Mouse (Mus musculus) Muller cell, postnatal 12 days (primary cell): ENCODE measurements around the gene Npas2.

ENCODE experiments used
- DNase-seq: peaks from one replicate; pipeline ENCODE4 v3.0.0-alpha.2; 2015; ENCODE audit errors: inconsistent ontology term

The Npas2 gene

GRCm38 (mm10) chr1:39217584-39217983 is 24.1 kb downstream of the Npas2 start:
- no peak for DNase-seq

DNA sequence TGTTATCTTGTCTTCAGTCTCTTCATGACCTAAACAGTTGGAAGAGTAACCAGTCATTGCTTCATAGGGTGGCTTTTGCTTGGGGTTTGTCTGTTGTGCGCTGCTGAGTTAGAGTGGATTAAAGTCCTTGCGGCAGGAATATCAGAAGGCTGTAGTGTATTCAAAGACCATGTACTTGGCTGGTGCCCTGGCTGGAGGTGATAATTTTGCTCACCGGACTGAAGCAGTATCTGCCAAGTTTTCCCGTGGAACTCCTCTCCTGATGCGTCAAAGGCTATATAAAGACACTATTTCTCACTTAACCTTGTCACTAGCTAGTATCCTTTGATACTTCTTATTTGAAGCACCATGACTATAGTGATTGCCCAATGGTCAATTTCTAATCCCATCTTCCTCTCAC is 34.9 kb downstream of the Npas2 start:
- DNase-seq = no peak

GRCm38 (mm10) chr1:39230021-39230420 is 36.5 kb downstream of the Npas2 start:
- DNase-seq = no peak

DNA sequence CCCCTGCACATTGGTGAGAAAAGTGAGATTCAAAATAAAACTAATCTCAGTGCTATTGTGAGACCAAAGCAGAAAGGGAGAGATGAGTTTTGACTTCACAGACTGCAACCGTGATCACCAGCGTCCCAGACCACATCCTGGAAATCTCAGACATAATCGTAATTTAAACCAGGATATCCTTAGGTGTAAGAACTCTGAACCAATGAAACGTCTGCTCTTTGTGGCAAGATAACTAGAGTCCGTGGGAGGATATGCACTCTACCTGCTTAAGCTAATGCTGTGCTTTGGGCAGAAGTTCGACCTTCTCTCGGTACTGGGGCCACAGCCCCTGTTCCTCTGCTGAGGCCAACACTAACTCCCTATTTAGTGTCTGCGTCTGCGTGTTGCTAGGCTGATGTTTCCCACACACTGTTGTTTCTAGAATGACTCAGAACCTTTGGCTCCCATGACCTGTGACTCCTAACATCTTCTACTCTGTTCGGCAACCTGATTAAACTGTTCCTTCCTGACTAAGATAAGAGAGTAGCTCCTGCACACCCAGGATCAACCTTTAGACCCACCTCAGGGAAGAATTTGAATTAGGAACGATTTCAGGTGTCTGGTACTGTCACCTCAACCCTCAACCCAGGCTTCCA is 41.4 kb downstream of the Npas2 start:
- DNase-seq = no peak

DNA sequence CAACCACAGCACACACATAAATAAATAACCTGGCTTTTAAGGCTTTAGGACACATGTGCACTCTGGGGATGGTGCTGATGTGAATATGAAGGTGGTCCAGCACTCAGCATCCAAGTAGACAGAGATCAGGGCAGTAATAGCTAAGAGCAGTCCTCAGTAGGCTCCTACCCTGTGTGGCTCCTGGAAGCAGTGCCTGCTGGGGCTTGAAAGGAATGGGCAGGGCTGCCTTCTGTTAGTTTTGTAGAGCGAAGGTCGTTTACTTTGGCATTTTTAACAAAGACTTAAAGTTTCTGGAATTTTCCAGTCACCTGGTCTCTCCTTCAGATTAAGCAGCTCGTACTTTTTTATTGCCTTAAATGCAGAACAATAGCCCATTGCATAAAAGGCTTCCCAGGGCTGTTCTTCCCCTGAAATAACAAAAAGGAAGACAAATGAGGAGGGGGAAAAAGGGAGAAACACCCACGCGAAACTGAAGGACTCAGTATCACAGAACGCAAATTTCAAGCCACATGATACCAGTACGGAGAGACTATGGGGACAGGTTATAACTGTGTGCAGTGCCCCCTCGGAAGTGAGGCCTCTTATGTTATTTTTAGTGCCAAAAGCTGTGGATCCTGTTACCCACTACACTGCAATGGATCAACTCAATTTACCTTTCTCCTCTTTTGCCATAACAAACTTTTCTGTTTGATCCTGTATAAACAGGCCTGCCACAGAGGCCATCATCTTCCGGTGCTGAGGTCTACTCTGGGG is 44.1 kb downstream of the Npas2 start:
- no peak for DNase-seq

DNA sequence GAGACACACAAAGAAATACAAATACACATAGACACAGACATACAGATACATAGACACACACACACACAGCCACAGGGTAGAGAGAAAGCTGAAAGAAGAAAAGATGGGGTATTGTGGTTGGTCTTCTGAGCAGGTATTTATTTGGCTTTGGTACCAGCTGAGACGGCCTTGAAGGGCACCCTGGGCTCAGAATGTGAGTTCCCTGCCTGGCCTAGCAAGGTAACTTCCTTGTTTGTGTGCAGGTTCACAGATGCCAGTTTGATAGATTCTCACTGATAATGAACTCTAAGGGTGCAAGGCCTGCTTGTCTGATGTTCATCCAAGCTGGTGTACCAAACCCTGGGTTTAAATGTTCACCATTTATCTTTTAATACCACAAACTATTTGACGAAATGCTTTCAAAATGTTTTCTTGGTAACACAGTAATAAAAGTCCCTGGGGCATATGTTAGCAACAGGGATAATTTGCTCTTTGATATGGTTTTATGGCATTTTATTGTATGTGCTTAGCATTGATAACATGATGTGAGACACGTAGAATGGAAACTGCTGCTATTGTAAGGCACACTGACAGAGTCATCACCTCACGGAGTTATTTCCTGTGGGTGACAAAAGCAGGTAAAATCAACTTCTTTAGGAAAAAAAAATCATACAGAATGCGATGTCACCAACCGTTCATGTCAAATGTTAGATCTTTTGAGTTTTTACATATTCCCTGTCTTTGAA is 47.5 kb downstream of the Npas2 start:
- DNase-seq = no peak

DNA sequence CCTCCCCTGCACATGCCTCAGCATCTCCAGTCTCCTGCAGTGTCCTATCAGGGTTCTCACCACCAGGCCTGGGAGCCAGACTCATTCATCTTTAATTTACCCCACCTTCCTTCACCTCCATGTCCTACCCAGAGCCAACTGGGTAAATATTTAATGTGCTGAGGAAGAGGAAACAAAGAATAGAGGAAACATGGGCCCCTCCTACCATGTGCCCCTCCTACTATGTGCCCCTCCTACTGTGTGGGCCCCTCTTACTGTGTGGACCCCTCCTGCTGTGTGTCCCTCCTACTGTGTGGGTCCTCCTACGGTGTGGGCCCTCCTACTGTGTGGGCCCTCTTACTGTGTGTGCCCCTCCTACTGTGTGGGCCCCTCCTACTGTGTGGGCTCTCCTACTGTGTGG is 51.2 kb downstream of the Npas2 start:
- no peak for DNase-seq

- peak; percentile 73 for DNase-seq
These were observed 58.1 kb downstream of the Npas2 start for GRCm38 (mm10) chr1:39251679-39252078.

- DNase-seq = no peak
These were observed 60.2 kb downstream of the Npas2 start for GRCm38 (mm10) chr1:39253771-39254170.

DNA sequence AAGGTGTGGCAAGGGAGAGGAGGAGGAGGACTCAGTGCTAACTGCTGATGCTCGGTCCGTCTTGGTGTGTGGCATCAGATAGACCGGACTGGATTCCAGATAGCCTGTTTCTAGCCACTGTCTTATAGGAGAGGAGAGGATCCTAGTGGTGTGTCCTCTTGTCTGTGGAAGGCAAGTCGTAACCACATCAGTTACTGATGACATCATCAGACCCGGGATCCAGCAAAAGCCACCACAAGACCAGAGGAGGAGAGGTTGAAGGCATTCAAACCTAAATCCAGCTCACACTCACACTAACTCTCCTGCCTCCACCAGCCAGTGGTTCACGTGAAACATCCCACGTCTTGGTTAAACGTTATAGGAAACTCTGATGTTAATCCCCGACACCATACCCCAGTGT is 62.5 kb downstream of the Npas2 start:
- no peak for DNase-seq

- DNase-seq = peak; percentile 91
These were observed 63.2 kb downstream of the Npas2 start for GRCm38 (mm10) chr1:39256513-39257330.

DNA sequence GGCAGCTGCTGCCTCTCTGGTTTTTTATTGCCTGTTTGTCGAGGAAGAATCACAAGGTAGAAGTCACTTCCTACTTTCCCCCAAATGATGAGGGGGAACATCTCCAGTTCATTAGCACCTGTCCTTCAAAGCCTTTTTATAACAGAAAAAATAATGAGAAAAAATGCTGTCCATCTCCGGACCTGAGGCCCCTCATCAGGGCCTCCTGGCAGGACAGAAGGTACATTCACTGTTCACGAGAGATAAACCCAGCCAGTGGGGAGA is 63.7 kb downstream of the Npas2 start:
- DNase-seq = no peak

DNA sequence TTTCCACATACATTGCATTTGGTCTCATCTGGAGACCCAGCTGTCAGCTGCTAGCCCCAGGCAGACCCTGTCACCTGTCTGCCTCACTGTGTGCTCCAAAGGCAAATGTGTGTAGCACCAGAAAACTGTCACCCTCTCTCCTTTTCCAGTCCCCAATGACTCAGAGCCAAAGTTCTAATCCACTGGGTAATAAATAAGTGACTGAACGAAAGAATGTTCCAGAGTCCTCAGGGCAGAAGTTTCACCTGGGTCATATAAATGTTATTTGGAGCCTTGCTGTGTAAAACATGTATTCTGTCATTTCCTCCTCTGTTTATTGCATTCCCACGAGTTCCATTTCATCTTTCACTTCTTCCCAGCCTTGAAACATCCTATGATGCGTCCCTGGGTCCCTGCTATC is 66.1 kb downstream of the Npas2 start:
- no peak for DNase-seq

DNA sequence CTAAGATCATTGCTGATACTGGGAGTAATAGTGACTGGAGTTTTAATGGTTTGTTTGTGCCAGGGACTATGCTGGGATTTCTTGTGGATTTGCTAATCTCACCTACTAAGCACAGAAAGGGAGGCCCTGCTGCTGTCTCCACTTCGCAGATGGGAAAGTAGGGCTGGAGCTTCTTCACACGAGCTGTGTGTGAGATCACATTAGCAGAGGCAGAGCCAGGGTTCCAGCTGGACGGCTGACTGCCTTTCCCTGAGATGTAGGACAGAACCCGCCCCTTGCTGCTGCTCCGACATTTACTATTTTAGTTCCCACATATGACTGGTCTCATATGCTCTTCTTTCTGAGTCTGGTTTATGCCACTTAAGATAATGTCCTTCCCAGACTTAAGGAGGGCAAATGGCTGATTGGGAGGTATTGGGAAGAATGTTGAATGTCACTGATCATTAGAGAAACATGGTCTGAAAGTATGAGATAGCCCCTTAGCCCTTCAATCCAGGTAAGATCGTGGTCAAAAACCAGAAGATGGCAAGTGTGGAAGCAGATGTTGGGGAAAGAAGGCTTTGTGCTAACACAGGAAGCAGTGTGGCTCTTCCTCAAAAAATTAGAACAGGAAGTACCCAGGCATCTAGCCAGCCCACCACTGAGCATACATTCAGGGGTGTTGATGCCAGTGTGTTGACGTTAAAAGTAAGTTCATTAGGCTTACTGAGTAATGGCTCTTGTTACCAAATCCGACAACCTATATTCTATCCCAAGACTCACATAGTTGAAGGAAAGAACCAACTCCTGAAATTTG is 66.8 kb downstream of the Npas2 start:
- DNase-seq = no peak

- peak; percentile 24 for DNase-seq
These were observed 73.4 kb downstream of the Npas2 start for GRCm38 (mm10) chr1:39266843-39267512.

GRCm38 (mm10) chr1:39272976-39273375 is 79.4 kb downstream of the Npas2 start:
- no peak for DNase-seq

DNA sequence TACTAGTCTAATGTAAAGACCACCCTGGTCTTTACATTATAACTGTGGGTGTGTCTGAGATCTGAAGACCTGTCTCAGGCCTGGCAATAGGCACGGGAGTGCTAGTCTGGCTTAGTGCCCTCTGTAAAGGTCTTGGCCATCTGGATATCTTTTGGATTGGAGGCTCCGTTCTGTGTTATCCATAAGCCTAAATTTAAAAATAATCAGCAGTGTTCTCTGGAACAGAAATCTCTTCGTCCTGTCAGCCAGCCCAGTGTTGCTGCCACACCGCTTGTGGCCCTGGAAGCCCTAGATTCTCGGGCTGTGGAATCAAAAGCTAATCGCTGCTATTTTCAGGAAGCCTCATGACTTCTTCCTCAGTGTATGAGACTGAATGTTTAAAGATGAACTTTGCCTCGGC is 86.9 kb downstream of the Npas2 start:
- no peak for DNase-seq

- DNase-seq = no peak
These were observed 87.7 kb downstream of the Npas2 start for GRCm38 (mm10) chr1:39280989-39281875.

GRCm38 (mm10) chr1:39281888-39282287 is 88.4 kb downstream of the Npas2 start:
- DNase-seq = peak; percentile 66

- DNase-seq = no peak
These were observed 89.8 kb downstream of the Npas2 start for GRCm38 (mm10) chr1:39283323-39283722.
